Mouse (Mus musculus): ENCODE results near the gene Amhr2.

The Amhr2 gene

DNA sequence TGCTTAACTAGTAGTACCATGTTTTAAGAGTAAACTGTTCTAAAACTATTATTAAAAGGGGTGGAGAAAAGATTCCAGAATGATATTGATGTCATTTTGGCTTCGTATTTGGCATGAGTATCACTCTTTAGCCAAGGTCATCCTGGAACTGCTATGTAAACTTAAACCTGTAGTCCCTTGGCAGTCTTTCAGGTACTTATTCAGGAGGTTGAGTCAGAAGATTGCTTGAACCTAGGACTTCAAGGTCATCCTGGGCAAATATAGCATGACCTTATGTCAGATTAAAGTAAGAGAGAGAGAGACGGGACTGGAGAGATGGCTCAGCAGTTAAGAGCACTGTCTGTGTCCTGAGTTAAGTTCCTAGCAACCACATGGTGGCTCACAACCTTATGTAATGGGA lies 20.5 kb upstream of the Amhr2 start:
- DNase-seq: no peak

DNA sequence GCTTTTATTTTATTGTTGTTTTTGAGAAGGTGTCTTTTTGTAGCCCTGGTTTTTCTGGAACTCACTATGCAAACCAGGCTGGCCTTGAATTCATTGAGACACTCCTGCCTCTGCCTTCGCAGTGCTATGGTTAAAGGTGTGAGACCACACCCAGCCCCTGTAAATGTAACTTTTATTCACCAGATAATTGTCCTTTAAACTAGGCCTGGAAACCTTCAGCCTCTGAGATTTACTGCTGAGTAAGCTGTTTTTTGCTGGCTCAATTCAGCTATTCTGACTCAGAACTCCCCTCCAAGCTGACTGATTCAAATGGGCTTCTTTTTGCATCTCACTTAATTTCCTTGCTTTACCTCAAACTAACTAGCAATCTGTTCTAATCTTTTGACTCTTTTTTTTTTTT lies 18.2 kb upstream of the Amhr2 start:
- no peak for DNase-seq

DNA sequence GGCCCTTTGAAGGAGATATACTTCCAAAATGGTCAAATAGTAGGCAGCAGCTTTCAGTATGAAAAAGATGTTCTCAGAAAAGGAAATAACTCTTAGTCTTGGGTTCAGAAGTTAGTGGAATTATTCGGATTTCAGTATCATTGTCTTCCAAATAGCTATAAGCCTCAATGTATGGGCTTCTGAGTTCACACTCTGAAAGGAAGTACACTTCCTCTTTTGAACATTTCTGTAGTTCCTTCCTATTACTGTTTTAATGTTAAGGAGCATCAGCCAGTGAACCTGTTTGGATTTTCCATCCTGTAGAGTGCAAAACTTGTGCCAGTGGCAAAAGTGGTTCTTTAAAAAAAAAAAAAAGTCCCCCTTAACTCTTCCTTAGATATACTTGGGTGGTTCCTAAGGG lies 13.1 kb upstream of the Amhr2 start:
- no peak for DNase-seq

DNA sequence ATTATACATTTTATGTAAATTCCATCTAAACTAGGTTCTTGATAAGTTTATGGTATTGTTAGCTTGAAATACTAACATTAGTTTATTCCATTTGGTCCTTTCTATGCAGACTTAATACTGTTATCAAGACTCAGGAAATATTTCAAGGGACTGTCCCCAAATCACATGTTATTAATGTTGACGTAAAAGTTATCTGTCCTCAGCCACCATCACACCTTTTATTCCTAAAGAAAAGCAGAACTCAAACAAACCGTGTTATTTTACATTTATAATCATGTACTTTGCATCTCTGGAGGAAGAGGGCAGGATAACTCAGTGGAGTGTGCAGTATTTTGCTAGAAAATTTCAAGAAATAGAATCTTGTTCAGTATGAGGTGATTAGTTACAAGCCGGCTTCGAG lies 12.0 kb upstream of the Amhr2 start:
- DNase-seq: no peak

DNA sequence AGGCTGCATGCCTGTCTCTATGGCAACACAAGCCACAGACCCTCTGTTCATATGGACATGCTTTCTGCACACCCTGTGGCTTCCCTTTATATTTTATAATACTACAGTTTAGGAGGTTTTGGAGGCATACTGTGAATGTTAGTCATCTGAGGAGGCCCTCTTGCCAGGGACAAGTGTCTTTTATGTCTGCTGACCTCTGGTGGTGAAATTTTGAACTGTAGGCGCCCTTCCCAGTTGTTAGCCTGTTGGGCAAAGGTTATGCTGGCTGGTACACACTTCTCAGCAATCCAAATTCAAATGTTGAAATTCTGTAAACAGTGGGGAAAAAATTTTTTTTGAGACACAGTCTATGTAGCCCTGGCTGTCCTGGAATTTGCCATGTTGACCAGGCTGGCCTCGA lies 2.7 kb upstream of the Amhr2 start:
- DNase-seq: peak; percentile 81 to 90

DNA sequence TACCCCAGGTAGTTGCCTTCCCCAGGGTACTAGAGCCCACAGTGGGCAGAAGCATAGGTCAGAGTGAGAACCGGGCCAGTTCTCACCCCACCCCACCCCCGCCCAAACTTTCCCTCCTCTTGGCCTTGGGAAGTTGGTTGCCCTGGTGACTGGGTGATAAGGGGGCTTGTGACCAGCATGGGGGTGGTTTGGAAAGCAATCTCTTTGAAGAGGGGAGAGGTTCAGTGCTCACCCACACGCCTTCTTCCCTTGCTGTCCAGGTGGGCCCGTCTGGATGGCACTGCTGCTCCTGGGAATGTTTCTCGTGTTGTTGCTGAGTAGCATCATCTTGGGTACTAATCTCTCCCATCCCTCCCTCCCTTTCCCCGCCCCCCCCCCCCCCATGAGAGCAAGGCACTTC lies 1.3 kb downstream of the Amhr2 start:
- DNase-seq: no peak

DNA sequence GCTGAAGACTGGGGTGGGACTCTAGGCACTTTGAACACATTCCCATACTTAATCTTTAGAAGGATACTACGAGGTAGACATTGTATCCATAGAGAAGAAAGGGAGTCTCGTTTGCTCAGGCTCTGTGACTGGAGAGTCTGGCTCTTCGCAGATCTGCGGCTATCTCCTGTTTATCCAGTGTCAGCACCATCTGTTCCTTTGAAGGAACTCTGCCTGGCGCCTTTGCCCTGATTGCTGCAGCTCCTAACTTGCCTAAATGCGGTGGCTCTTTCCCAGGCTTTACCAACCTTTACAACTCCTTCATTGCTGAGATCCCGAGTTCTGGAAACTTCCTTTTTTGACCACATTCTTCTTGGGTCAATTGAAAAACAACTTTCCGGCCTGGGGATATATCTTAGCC lies 4.2 kb downstream of the Amhr2 start:
- DNase-seq: no peak

DNA sequence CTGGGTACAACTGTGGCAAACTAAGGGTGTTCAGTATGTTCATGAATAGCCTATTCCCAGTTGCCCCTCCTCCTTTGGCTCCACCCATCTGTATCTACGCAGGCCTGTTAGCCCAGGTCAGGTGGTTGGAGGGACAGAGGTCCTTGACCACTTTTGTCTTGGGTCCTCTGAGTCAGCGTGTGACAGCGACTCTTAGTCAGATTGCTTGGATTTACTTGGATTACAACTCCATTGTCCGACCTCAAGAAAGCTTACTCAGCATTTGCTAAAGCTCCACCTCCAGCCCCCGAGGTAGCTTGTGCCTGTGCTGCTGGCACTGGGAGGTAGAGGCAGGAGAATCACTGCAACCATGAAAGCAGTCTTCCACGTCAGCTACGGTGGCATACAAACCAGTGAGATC lies 5.8 kb downstream of the Amhr2 start:
- DNase-seq: no peak

DNA sequence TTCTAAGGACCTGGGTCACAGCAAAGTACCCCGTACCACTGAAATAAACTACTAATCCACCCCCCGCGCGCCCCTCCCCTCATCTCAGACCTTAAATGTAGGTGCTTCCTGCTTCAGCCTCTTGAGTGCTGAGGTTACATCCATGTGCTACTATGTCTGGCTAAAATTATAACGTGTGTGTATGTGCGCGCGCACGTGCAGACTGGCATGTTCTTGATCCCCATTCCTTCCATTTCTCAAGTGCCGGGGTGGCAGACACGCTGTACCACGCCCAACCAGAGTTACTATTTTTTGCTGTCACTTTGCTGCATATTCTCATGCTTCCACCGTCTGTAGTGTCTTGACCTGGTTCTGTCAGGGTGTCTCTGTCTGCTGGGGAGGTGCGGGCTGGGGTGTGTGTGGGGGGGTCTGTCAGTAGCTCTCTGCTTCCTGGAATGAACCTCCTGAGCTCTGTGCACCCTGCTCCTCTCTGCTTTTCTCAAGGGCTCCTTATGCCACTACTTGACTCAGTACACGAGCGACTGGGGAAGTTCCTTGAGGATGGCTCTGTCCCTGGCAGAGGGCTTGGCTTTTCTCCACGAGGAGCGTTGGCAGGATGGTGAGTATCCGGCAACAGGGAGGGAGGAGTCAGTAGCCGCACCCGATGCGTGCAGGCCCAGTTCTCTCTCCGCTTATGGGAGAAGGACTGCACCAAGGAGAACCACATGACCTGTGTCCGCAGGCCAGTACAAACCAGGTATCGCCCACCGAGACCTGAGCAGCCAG lies 6.7 kb downstream of the Amhr2 start:
- no peak for DNase-seq

DNA sequence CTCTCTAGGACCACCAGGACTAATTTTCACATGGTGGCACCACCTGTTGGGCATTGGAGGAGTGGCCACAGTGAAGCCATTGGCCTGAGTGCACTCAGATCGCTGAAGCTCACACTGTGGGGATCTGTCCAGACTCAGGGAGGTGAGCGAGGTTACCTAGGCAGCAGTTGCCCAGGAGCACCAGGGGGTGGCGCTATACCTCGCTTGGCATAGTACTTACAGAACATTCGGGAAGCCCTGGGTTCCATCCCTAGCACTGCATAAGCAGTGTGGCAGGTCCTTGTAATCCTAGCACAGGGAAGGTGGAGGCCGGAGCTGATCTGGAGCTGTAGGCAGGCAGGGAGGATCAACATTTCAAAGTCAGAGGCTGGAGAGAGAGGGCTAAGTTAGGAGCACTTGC lies 10.8 kb downstream of the Amhr2 start:
- DNase-seq: peak; percentile 25 to 46

DNA sequence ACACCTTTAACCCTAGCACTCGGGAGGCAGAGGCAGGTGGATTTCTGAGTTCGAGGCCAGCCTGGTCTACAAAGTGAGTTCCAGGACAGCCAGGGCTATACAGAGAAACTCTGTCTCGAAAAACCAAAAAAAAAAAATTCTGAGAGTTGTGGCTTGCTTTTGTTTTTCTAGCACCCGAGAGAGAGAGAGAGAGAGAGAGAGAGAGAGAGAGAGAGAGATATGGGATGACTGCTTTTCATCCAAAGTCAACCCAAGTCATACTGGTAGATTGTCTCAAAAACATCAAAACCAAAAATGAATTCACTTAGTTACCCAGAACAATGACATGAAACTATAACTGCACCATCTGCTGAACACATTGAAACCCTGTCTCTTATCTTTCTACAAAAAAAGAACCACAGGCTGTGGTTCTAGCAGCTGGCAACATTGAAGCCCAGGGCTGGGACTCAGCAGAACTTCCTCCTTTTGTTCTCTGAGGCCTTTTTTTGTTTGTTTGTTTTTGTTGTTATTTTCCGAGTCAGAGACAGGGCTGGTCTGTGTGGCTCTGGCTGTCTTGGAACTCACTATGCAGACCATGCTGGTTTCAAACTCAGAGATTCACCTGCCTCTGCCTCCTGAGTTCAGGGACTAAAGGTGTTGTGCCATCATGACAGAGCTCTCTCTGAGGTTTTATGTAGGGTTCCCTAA lies 13.0 kb downstream of the Amhr2 start:
- DNase-seq: no peak

DNA sequence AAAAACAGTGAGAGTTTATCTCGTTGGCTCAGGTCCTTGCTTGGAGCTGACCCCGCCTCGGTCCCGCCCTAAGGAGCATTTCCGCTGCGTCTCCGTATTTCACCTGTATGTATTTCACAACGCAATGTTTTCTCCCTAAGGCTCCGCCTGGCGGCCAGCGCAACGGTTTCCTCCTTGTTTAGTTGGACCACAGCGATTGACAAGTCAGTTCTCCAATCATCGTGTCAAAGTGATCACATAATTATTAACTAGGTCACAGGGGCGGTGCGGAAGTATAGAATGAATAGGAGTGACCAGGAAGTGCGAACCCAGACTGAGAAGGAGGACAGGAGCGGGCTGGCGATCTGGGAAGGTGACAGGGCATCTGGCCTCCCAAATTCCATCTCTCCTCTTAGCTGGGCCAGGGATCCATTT lies 13.7 kb downstream of the Amhr2 start, which contains the start of gene Prr13:
TSS of gene Prr13 (plus strand) at position 125 of the 414 bp plus-strand sequence.
- DNase-seq: peak; percentile 95 to 98

DNA sequence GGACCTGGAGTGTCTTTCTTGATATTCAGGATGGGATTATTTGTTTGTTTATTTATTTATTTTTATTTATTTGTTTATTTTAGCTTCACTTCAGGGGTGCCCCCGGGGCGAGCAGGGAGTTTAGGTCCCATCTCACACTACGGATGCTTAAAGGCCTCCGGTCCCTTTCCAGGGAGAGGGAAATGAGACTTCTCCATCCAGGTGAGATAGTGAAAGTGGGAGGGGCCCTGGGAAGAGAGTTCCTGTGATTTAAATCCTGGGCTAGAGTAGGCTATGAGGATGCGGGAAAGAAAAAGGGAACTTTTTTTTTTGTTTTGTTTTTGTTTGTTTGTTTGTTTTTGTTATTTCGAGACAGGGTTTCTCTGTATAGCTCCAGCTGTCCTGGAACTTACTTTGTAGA lies 14.2 kb downstream of the Amhr2 start:
- no peak for DNase-seq

DNA sequence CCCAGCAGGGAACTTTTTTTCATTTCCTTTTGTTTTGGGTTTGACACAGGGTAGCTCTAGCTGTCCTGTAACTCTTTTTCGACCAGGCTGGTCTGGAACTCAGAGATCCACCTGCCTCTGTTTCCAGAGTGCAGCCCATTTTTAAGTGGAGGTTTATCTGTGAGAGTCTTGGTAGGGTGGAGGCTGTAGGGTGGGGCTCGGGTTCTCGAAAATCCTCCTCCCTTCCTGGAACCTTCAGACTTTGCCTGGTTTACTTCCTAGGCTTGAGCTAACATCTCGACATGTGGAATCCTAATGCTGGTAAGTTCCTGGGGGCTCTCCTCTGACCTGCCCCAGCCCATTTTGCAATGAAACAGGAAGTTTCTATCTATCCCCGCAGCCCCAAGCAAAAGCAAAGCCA lies 14.7 kb downstream of the Amhr2 start:
- no peak for DNase-seq

DNA sequence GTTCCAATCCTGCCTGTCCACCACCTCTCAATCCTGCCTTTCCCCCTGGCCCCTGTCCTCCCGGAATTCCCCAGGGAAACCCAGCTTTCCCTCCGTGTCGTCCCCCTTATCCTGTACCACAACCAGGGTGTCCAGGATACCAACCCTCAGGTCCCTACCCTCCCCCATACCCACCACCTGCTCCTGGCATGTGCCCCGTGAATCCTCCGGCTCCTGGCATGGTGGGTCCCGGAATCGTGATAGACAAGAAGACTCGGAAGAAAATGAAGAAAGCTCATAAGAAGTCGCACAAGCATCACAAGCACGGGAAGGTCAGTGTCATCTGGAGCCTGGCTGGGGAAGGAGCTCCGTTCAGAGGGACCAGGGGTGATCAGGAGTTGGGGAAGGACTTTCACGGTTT lies 15.2 kb downstream of the Amhr2 start:
- no peak for DNase-seq

DNA sequence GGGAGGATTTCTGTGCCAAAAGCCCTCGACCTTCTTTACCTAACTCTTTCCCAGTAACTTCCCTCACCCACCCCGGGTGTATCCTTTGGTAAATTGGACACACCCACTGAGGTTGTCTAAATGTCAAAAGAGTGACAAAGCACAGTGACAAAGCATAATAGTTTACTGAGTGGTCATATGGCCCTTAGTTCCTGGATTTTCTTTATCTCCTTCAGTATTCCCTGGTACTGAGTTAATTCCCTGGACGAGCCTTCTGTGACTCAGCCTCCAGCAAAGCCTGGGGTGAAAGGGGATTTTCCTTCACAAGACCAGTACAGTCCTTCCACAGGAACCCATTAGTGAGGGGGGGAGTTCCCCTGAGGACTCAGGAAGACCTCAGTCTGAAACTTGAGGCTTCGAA lies 15.8 kb downstream of the Amhr2 start:
- DNase-seq: no peak

DNA sequence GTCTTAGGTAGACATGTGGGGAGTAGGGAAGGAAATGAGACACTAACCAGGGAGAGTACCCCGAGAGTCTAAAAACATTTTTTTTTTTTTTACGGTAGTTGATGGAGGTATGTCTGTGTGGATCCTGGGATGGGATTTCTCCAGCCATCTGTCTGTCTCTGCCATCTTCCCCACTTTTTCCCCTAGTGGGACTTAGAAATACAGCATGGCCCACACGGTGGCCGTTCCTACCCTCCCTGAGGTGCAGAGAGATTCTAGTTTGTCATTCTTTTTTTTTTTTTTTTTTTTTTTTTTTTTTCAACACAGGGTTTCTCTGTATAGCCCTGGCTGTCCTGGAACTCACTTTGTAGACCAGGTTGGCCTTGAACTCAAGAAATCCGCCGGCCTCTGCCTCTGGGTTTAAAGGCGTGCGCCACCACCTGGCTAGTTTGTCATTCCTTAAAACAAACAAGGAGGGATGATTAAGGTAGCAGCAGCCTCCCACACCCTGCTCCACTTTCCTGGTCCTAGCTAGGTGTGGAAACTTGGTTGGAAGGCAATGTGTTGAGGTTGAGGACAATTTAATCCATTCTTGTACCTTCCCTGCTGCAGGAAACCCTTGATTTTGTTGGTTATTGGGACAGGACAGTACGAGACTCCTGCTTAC lies 16.4 kb downstream of the Amhr2 start:
- no peak for DNase-seq

DNA sequence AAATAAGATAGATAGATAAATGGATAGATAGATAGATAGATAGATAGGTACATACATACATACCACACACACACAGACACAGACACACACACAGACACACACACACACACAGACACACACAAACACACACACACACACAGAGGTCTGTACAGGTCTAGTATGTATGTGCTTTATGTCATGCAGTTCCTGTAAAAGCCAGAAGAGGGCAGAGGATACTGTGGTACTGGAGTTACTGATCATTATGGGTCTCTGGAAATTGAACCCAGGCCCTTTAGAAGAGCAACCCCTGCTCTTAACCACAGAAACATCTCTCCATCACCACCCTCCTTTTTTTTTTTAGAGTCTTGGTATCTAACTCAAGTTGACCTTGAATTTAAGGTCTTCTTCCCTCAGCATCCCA lies 18.5 kb downstream of the Amhr2 start:
- no peak for DNase-seq

DNA sequence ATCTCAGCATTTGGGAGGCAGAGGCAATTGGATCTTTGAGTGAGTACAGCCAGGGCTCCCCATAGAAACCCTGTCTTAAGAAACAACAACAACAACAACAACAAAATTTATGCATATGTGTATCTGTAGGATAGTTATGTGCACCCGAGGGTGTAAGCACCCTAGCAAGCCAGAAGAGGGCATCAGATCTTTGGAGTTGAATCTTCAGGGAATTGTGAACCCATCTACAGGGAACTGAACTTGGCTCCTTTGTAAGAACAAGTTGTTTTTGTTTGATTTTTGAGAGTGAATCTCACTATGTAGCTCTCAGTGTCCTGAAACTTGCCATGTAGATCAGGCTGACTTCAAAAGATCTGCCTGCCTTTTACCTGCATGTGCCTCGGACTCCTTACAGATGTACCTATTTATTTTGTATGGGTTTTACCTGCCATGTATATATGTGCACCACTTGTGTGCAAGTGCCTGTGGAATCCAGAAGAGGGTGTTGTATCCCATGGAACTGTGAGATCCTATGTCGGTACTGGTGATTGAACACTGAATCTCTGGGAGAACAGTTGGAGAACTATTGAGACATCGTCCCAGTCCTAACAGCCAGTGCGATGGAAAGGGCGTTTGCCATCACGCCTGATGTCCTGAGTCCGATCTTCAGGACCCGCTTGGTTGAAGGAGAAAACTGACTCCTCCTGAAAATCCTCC lies 23.7 kb downstream of the Amhr2 start:
- DNase-seq: no peak

DNA sequence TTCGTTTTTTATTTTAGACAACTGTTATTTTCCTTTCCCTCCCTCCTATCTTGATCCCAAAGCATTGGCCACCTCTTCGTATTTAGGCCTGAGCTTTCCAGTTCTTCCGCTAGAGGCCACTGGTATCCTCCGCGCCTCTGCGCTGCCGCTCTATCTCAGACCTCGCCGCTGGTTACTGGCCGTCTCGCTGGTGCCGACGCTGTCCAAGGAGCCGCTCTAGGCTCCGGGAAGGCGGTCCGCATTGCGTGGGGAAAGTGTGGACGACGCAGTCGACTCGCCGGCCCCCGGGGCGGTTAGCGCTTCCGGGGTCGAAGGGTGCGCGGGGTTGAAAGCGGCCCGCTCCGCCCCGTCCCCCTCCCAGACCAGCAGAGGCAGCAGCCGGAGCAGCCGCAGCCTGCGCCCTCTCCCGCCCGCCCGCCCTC lies 25.0 kb downstream of the Amhr2 start, which contains the start of gene Pcbp2:
TSS of gene Pcbp2 (plus strand) at position 357 of the 422 bp plus-strand sequence.
- DNase-seq: peak; percentile 92 to 97

DNA sequence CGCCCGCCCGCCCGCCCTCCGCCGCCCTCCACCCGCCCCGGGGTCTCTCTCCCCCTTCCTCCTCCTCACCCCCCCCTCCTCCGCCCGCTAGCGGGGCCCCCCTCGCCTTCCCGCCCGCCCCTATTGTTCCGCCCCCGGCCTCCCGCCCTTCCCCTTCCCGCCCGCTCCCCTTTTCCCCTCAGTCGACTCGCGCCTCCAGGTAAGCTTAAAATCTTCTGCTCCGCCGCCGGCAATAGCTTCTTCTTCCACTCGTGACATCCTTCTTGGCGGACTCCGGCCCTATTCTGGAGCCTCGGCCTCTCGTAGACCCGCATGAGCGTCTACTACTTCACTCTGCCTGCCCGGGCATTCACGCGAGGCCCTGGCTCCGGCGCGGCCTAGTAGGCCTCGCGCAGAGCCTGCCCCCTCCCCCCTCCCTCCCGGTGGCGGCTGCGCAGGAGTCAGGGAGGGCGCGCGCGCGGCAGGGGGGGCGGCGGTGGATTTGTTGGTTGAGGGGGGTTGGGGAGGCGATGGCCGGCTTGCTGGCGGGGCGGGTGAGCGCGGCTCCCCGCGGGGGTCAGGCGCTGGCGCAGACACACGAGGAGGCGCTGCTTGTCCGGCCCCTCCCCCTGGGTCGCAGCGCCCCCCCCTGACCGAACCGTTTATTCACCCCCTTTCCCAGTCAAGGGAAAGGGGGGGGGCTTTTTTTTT lies 25.6 kb downstream of the Amhr2 start:
- peak; percentile 81 to 89 for DNase-seq

DNA sequence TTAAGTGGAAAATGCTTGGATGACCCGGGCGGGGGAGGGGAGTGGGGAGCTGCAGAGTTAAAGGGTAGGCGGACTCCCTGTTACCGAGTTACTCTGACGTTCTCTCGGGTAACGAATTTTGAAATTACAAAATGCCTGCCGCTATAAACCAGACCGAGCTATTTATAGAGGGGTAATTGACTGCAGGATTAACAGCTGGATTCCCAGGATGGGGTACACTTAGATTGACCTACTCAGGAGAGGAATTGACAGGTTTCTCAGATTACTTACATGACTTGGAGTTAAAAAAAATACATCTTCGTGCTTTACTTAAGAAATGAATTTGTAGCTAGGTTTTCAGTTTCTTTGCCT lies 26.1 kb downstream of the Amhr2 start:
- DNase-seq: no peak

DNA sequence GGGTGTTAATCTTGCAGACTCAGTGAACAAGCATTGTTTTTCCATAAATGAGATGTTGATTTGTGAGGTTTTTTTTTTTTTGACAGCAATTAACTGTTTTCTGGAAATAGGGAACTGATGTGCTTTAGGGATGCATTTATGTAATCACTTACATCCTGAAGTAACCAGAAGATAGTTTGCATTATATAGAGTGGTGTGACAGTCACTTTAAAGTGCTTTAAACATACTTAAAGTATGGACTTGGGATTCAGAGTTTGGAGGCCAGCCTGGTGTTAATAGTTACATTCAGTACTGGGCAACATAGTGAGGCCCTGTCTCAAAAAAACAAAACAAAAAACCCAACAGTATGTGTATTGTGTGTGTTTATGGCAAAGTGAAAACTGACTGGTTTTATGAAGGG lies 26.6 kb downstream of the Amhr2 start:
- no peak for DNase-seq
